Mouse (Mus musculus) stomach, embryonic 15.5 days (tissue): Measurements from ENCODE around the gene Ctdspl2. TPM values are rescaled to one million over a fixed set of nuclear protein-coding genes. Genes with fewer than 3 reads are reported as not detected.
"Not testable (repeated sequence)": the region's sequence is repeated elsewhere in the genome, so short reads cannot be mapped to it uniquely, and the experiment has no call there.

Experiments used
- ATAC-seq: fragments of 200-750 bp; cut with Nextera tagmentation; 2 replicates; pipeline ENCODE4 v1.8.0; 2017; ENCODE audit warnings: low read depth, moderate number of reproducible peaks, moderate TSS enrichment; ENCODE audit not compliant: insufficient read depth, low FRiP score
- H3K27ac ChIP-seq: fragments of 300-500 bp; sonication (generic); 2 replicates; pipeline ENCODE4 v1.5.1; 2015; ENCODE audit warnings: mild to moderate bottlenecking, inconsistent platforms
- H3K27me3 ChIP-seq: fragments of 300-500 bp; sonication (generic); replicated peaks from 2 replicates; pipeline ENCODE4 v1.6.1; 2015; ENCODE audit warnings: inconsistent platforms
- H3K36me3 ChIP-seq: fragments of 300-500 bp; sonication (generic); 2 replicates; pipeline ENCODE4 v1.6.1; 2015; ENCODE audit warnings: inconsistent platforms
- H3K4me1 ChIP-seq: fragments of 300-500 bp; sonication (generic); 2 replicates; pipeline ENCODE4 v1.6.1; 2015; ENCODE audit warnings: inconsistent platforms
- H3K4me2 ChIP-seq: fragments of 300-500 bp; sonication (generic); 2 replicates; pipeline ENCODE4 v1.6.1; 2015; ENCODE audit warnings: mild to moderate bottlenecking, inconsistent platforms
- H3K4me3 ChIP-seq: fragments of 300-500 bp; sonication (generic); replicated peaks from 2 replicates; pipeline ENCODE4 v1.5.1; 2015; ENCODE audit warnings: inconsistent platforms
- H3K9ac ChIP-seq: fragments of 300-500 bp; sonication (generic); 2 replicates; pipeline ENCODE4 v1.6.1; 2015; ENCODE audit warnings: inconsistent platforms
- H3K9me3 ChIP-seq: fragments of 300-500 bp; sonication (generic); 2 replicates; pipeline ENCODE4 v1.6.1; 2016; ENCODE audit warnings: inconsistent platforms
- WGBS: fragments of 180-500 bp; shearing (Covaris S2); methylation state at CpG from one replicate; pipeline ENCODE4 v1.1.7; 2015; 5-methylcytosine and 5-hydroxymethylcytosine counted together
- polyA plus RNA-seq: library from polyadenylated mRNA; unstranded; fragments of >200 nt; fragmentation: Nextera tagmentation; extraction: Ambion mirVana; gene quantifications from 2 replicates; pipeline ENCODE4 v1.2.1, GENCODE M21; 2015

Ctdspl2 gene
- polyA plus RNA-seq, 1 experiment from 2014 or later: 45.5 TPM

DNA sequence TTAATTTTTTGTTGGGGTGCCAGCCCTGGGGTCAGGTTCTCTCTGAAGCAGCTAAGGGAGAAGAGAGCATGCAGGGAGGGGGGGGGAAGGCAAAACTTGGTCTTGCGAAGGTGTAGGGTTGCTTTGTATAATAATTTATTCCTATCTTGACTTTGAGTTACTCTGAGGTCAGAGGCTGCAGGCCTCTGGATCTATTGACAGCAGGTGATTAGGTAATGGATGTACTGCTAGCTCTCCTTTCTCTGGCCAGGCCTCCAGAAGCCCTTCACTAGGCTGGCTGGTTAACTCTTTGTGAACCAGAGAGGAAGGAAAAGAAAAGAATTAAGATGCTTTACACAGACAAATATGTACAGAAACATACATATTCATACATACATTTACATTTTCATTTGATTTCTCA, 62.9 kb downstream of the Ctdspl2 start:
- WGBS: 20% methylated on average over 1 of the region's 1 CpGs
- no peak overlapping the region for H3K4me2 ChIP-seq
- H3K36me3 ChIP-seq: no peaks in the 10 kb centered on the region
- H3K27ac ChIP-seq: no peak overlapping the region
- H3K4me3 ChIP-seq: no peak overlapping the region
- ATAC-seq: no peak
- H3K9me3 ChIP-seq: no peaks in the 10 kb centered on the region
- H3K27me3 ChIP-seq: no peaks in the 10 kb centered on the region
- H3K4me1 ChIP-seq: no peaks in the 10 kb centered on the region
- H3K9ac ChIP-seq: no peak overlapping the region

DNA sequence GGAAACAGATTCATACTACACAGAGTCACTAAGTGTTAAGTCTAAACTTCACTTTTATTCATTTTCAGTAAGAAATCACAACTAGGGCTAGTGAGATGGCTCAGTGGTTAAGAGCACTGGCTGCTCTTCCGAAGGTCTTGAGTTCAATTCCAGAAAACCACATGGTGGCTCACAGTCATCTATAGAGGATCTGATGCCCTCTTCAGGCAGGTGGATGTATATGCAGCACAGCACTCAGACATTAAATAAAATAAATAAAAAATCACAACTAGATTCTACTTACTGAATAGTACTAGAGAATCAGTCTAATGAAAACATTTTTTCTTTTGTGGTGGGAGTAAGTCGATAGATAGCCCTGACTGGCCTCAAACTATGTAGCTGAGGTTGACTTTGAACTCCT, 66.5 kb downstream of the Ctdspl2 start:
- 82% methylated on average over 2 of the region's 2 CpGs for WGBS
- H3K4me3 ChIP-seq: no peak overlapping the region
- no peak overlapping the region for H3K9ac ChIP-seq
- no peak overlapping the region for H3K27ac ChIP-seq
- no peaks in the 10 kb centered on the region for H3K9me3 ChIP-seq
- H3K36me3 ChIP-seq: no peaks in the 10 kb centered on the region
- H3K4me2 ChIP-seq: no peak overlapping the region
- H3K4me1 ChIP-seq: no peaks in the 10 kb centered on the region
- no peaks in the 10 kb centered on the region for H3K27me3 ChIP-seq
- no peak for ATAC-seq

- H3K4me3 ChIP-seq, H3K9ac ChIP-seq, ATAC-seq, H3K4me1 ChIP-seq, H3K27me3 ChIP-seq, H3K27ac ChIP-seq, H3K36me3 ChIP-seq, H3K9me3 ChIP-seq: not testable (repeated sequence)
- WGBS: 89% methylated on average over 10 of the region's 10 CpGs
- 0 out of 2 replicates have a peak overlapping the region, but pooled peaks have one; percentile 56 for H3K4me2 ChIP-seq
Observed at GRCm38 (mm10) chr2:122027091-122027490, 71.3 kb downstream of the Ctdspl2 start.

- Histone ChIP-seq H3K9me3 (no peaks in the 10 kb centered on the region), H3K27me3 (no peaks in the 10 kb centered on the region), H3K36me3 (0 out of 2 replicates have a peak, but pooled peaks cover 3% of the 10 kb centered on the region), H3K4me2 (peak within 1 kb of the TSS; percentile 56), H3K27ac (peak within 1 kb of the TSS; percentile 93), H3K9ac (peak within 1 kb of the TSS; percentile 77), H3K4me1 (no peaks in the 10 kb centered on the region), H3K4me3 (peak within 1 kb of the TSS; percentile 82)
- ATAC-seq: peak; percentile 99
- WGBS: under 1% methylated on average over 64 of the region's 67 CpGs
Observed at GRCm38 (mm10) chr2:122027862-122028755, 72.3 kb downstream of the Ctdspl2 start, which contains the start of gene Eif3j1. Gene Eif3j1, plus strand, starts transcription at chr2:122028546.

- Histone ChIP-seq H3K4me3 (peak overlapping the region; percentile 82), H3K4me1 (no peaks in the 10 kb centered on the region), H3K9me3 (no peaks in the 10 kb centered on the region), H3K9ac (peak overlapping the region; percentile 77), H3K36me3 (0 out of 2 replicates have a peak, but pooled peaks cover 3% of the 10 kb centered on the region), H3K27ac (peak overlapping the region; percentile 93), H3K27me3 (no peaks in the 10 kb centered on the region), H3K4me2 (peak overlapping the region; percentile 56)
- WGBS: under 1% methylated on average over 69 of the region's 71 CpGs
- ATAC-seq: peak; percentile 53
Observed at GRCm38 (mm10) chr2:122028756-122029700, 73.2 kb downstream of the Ctdspl2 start.

- H3K4me1 ChIP-seq: no peaks in the 10 kb centered on the region
- no peak overlapping the region for H3K9ac ChIP-seq
- no peak overlapping the region for H3K27ac ChIP-seq
- WGBS: 82% methylated on average over 5 of the region's 6 CpGs
- no peak for ATAC-seq
- no peak overlapping the region for H3K4me2 ChIP-seq
- no peak overlapping the region for H3K4me3 ChIP-seq
- no peaks in the 10 kb centered on the region for H3K27me3 ChIP-seq
- peaks cover 7% of the 10 kb centered on the region; the same call in 1 of the 2 replicates for H3K36me3 ChIP-seq
- no peaks in the 10 kb centered on the region for H3K9me3 ChIP-seq
Observed at GRCm38 (mm10) chr2:122031970-122032369, 76.2 kb downstream of the Ctdspl2 start.

DNA sequence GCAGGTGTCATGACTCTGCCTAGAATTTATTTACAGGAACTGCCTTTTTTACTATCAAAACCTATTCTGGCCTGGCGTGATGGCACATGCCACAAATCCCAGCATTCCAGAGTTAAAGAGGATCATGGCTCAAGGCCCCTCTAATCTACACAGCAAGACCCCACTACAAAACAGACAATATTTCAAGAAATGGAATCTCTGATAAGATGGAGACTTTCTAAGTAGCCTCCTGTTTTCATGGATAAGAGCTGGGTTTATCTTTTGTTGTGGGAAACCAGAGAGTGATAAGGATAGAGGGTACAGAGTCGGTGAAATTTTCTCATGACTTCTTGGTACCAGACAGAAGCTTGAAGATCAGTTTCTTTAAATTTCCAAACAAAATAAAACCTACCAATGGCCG, 80.3 kb downstream of the Ctdspl2 start:
- 81% methylated on average over 3 of the region's 3 CpGs for WGBS
- Histone ChIP-seq H3K4me1 (no peaks in the 10 kb centered on the region), H3K36me3 (peaks cover 11% of the 10 kb centered on the region), H3K4me2 (no peak overlapping the region), H3K27me3 (no peaks in the 10 kb centered on the region), H3K9me3 (no peaks in the 10 kb centered on the region), H3K27ac (no peak overlapping the region), H3K9ac (no peak overlapping the region), H3K4me3 (no peak overlapping the region)
- peak; percentile 35; the same call in 1 of the 2 replicates for ATAC-seq

GRCm38 (mm10) chr2:122043926-122044325, 88.1 kb downstream of the Ctdspl2 start:
- Histone ChIP-seq H3K36me3 (peaks cover 17% of the 10 kb centered on the region; the same call in 1 of the 2 replicates), H3K9me3 (no peaks in the 10 kb centered on the region), H3K4me1 (no peaks in the 10 kb centered on the region), H3K27me3 (no peaks in the 10 kb centered on the region), H3K4me2 (no peak overlapping the region), H3K27ac (no peak overlapping the region), H3K9ac (no peak overlapping the region), H3K4me3 (no peak overlapping the region)
- ATAC-seq: no peak

GRCm38 (mm10) chr2:122059365-122060115, 103.7 kb downstream of the Ctdspl2 start:
- WGBS: 89% methylated on average over 11 of the region's 11 CpGs
- ATAC-seq: no peak
- H3K9ac ChIP-seq: no peak overlapping the region

More at GRCm38 (mm10) chr2:122059365-122060115, 103.7 kb downstream of the Ctdspl2 start:
- no peak overlapping the region for H3K4me2 ChIP-seq
- H3K27me3 ChIP-seq: no peaks in the 10 kb centered on the region
- H3K27ac ChIP-seq: no peak overlapping the region
- H3K4me1 ChIP-seq: no peaks in the 10 kb centered on the region
- H3K36me3 ChIP-seq: peaks cover 21% of the 10 kb centered on the region
- no peak overlapping the region for H3K4me3 ChIP-seq
- no peaks in the 10 kb centered on the region for H3K9me3 ChIP-seq
